Mouse (Mus musculus): Measurements from ENCODE around the gene Olfr9. TPM values are rescaled to one million over a fixed set of nuclear protein-coding genes. Genes with fewer than 3 reads are reported as not detected.
"Not testable (repeated sequence)": the region's sequence is repeated elsewhere in the genome, so short reads cannot be mapped to it uniquely, and the experiment has no call there.

The Olfr9 gene
- not detected in 2 replicates for polyA plus RNA-seq (2012)

DNA sequence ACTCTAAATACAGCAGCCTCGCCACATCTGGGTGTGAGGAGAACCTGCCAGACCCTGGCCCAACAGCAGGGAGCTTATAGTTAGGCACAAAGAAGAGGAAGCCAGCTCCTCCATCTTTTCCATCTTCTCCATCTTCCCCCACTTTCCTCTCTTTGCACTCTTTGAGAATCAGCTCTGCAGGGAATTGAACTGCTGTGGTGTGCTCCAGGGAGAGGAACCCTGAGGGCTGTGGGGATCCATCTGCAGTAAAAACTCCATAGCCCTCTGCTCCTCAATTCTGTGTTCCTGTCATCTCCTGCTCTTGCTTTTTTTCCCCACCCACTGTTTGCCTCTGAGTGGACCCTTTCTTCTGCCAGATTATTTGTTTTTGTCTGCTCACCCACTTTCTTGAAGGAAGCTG, at the start of gene Olfr9:
Olfr9 (plus strand) TSS at position 301 of the 400 bp plus-strand sequence.
- TF ChIP-seq GATA1 (IDR thresholded peaks at IDR 0.05; ENCODE audit: low read length): not testable (repeated sequence)

DNA sequence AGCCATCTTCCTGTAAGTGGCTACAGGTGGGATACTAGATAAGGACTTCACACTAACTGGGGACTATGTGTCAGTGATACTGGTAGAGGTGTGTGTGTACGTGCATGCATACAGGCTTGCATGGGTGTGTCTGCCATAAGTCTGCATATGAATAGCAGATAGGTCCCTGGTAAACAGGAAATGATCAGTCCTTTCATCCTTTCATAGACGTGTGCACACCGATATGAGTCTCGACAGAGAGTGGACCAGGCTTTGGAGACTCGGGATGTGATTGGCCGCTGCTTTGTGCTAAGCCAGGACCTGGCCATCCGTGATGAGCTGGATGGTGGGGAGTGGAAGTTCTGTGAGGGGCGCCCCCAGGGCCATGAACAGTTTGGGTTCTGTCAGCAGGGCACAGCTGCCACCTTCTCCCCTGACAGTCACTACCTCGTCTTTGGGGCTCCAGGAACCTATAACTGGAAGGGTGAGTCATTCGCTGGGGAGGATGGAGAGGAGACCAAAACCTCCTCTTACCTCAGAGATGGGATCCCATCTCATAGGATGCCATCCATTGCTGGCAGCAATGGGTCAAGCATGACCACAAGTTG, 48.7 kb upstream of the Olfr9 start:
- no peak for TF ChIP-seq GATA1 (IDR thresholded peaks at IDR 0.05; ENCODE audit: low read length)

DNA sequence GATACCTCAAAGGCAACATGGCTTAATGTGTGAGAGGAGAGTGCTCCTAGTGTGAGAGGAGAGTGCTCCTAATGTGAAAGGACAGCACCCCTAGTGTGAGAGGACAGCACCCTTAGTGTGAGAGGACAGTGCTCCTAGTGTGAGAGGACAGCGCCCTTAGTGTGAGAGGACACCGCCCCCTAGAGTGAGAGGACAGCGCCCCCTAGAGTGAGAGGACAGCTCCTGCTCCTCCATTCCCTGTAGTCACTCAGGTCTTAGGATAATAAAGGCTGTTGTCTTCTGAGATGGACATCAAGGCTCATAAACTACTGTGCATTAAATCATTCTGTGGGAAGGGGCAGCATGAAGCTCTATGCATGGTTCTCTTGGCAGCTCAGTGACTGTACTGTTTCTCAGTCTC, 43.6 kb upstream of the Olfr9 start:
- no peak for TF ChIP-seq GATA1 (IDR thresholded peaks at IDR 0.05; ENCODE audit: low read length)

DNA sequence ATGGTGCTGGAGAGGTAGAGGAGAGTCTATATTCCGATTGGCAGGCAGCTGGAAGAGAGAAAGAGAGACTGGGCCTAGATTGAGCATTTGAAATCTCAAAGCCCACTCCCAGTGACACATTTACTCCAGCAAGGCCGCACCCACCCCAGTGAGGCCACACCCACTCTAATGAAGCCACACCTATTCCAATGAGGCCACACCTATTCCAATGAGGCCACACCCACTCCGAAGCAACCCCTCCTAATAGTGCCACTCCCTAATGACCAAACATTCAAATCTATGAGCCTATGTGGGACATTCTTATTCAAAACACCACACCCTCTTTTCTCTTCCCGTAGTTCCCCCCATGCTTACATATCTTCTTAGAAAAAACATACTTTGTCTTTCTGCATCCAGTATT, 41.7 kb upstream of the Olfr9 start:
- no peak for TF ChIP-seq GATA1 (IDR thresholded peaks at IDR 0.05; ENCODE audit: low read length)

DNA sequence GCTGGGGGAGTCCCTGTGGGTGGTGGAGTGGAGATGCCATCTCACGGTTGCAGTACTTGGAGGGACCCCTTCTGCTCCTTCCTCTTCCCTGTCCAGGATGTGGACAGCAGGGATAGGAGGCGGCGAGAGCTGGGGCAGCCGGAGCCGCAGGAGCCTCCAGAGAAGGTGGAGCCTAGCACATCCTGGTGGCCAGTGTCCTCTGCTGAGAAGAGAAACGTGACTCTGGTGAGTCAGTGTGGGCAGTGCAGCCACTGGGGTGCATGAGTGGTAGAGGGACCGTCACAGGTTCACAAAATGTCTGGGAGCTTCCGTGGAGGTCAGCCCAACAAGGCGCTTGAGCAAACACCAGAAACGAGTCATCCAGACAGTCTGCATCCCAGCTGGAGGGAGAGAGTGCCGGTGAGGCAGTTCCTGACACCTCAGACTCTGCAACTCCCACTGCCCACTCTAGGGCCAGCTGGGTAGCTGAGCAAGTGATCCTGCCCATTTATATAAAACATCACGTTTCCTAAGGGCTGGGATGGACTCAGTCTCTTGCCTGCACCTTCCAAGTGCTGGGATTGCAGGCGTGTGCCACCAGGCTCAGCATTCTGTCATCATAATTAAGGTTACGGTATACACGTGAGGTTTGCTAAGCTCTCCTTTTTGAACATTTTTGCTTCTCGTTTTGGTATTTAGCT, 38.9 kb upstream of the Olfr9 start:
- TF ChIP-seq GATA1 (IDR thresholded peaks at IDR 0.05; ENCODE audit: low read length): no peak

DNA sequence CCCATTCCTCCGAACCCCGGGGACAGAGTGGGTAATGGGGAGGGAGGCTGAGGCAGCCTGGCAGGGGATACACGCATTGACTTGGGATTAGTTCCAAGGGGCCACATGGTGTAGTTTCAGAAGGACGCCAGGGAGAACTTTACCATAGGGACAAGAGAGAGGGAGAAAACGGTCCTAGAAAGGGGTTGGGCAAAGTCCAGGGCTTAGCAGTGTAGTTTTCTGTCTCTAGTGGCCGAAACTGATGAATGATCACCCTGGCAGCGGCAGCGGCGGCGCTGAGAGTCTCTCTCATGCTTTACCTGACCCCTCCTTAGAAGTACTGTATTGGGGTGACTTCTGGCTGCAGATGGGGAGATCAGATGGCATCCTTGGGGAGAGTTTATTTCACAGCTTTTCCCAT, 30.9 kb upstream of the Olfr9 start:
- no peak for TF ChIP-seq GATA1 (IDR thresholded peaks at IDR 0.05; ENCODE audit: low read length)

DNA sequence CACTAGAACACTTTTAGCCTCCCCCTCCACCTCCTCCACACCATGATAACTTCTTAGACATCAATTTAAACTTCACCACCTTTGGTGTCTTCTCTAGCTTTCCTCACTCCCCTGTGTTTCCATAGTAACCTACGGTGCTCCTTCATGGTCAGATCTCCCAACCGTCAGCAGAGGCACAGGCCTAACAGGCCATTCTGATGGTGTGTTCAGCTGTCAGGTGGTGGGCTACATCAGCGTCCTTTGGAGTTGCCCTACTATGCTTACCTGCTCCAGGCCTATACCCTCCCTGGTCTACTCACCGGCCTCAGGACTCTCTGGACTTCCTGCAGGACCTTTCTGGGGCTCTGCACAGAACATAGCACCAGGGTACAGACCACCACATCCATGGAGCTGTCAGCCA, 29.1 kb upstream of the Olfr9 start:
- TF ChIP-seq GATA1 (IDR thresholded peaks at IDR 0.05; ENCODE audit: low read length): no peak

DNA sequence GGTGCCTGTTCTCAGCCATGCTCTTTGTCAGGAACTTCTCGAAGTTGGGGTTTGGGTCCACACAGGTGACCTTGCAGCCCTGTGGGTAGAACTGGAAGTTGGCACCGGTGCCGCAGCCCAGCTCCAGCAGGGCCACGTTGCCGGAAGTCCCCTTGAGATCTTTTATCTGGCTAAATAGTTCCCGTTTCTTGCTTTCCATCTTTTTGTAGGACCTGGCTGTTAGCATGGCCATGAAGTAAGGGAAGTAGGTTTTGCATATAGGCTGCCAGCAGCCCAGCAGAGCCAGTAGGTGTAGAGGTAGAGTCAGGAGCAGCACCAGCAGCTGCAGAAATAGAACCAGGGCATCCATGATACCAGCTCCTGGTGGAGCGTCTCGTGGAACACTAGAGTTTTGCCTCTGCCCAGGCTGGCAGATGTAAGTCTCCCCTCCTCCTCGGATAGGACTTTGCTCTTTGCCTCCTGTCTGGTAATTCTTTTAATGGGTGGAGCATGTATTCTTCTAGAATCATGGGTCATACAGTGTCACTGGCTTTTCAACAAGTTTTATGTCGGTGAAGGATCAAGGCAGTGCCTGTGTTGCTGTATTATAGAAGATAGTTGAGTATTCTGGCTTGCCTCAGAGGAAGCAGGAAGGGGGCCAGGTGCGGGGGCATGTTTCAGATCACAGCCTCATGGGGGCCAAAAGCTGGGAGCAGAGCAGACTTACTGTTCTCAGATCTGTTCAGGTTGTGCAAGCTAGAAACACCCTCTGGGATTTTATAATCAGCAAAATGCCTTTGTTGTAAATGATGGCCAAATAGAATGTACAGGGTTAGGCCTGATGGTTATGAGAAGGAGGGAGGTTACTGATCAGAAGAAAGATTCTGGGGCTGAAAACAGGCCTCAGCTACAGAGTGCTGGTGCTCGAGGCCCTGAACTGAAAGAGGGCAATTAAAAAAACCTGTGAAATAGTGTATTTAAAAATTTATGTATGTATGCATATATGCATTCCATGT, 28.3 kb upstream of the Olfr9 start, which contains the start of gene Mettl7b:
Mettl7b (minus strand) TSS at position 399 of the 995 bp plus-strand sequence.
- TF ChIP-seq GATA1 (IDR thresholded peaks at IDR 0.05; ENCODE audit: low read length): no peak

DNA sequence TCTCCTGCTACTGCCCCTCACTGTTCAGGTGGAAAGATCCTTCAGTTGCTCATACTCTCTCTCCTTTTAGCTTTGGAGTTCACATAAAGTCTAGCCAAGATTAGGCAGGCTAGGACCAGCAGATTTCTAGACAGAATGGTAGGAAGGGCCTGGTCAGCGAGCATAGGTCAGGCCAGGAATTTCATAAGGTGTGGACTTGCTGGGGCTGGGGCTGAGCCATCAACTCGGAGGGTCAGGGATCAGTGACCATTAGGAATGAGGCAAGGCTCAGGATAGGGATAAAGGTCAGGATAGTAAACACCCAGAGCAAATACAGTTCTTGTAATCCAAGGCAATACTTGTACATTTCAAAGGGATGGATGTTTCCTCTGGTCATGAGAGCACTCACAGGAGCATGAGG, 24.3 kb upstream of the Olfr9 start:
- TF ChIP-seq GATA1 (IDR thresholded peaks at IDR 0.05; ENCODE audit: low read length): no peak

DNA sequence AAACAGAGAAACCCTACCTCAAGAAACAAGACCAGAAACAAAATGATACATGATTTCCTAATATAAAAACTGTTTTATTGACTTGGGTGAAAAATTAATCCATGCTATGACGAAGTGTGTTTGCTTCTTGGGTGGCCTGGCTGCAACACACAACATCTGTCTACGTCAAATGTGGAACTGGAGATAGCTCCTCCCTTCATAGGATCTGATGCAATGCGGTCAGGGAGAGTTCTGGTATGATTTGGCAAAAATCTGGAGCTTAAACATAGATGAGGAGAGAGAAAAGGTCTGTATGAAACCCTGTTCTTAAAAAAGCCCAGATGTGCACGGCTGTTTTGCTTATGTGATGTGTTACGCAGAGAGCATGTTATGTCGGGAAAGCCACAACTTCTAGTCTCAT, 23.4 kb upstream of the Olfr9 start:
- no peak for TF ChIP-seq GATA1 (IDR thresholded peaks at IDR 0.05; ENCODE audit: low read length)

DNA sequence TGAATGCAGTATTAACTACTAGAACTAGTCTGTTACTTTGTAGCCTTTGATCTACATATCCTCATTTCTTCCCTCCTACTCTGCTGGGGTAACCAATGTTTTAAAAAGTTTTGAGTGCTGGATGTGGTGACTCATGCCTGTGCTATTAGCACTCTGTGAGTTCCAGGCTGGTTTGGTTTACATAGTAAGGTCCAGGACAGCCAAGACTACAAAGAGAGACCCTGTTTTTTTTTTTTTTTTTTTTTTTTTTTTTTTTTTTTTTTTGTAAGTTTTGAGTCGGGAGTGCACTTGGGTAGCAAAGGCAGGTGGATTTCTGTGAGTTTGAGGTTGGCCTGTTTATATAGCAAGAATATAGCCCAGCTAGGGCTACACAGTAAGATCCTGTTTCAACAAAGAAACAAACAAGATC, 20.9 kb upstream of the Olfr9 start:
- no peak for TF ChIP-seq GATA1 (IDR thresholded peaks at IDR 0.05; ENCODE audit: low read length)

DNA sequence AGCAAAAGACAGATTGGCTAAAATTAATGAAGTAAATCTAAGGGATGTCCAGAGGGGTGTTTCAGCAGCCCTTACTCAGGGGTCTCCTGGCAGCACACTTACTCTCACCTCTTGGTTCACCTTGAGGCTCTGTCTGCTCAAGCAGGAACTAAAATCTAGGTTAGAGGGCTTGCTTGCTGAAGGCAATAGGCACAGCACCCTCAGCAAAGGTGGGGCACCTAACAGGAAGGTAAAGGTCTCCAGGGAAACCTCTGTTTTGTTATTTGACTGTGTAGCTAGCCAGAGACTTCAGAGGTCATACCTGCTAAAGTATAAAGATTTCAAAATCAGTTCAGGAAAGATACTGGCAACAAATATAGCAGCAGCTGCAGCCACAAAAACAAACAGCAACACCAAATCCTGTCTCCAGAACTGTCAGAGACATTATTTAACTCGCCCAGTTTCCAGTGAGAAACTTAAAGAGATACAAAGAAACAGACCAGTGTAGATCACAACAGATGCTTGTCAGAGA, 18.4 kb upstream of the Olfr9 start:
- TF ChIP-seq GATA1 (IDR thresholded peaks at IDR 0.05; ENCODE audit: low read length): no peak

DNA sequence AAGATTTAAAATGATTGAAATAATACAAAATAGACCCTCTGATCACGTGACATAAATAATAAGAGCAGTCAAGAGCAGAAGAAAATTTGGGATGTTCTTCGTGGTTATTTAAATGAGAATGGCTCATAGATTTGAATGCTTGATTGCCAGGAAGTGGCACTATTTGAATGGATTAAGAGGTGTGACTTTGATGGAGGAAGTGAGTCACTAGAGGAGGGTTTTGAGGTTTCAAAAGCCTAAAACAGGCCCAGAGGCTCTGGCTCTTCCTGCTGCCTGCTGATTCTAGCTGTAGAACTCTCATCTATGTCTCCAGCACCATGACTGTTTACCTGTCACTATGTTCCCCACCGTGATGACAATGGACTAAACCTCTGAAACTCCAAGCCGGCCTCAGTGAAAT, 16.4 kb upstream of the Olfr9 start:
- TF ChIP-seq GATA1 (IDR thresholded peaks at IDR 0.05; ENCODE audit: low read length): no peak

DNA sequence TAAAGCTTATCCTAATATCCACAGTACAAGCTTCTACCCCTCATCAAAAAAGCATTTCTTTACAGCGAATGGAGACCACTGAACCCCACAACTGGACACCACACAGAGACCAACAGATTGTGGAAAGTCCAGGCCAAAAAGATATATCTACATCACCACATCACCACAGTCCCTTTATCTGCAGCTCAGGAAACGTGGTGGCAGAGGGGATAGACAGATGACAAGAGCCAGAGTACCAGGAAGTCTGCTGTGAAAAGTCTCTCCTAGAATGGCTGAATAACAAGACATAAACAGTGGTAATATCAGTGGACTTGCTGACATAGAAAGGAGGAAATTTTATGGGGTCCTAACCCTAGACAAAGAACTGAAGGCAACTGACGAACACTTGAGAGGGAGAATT, 12.8 kb upstream of the Olfr9 start:
- TF ChIP-seq GATA1 (IDR thresholded peaks at IDR 0.05; ENCODE audit: low read length): no peak

DNA sequence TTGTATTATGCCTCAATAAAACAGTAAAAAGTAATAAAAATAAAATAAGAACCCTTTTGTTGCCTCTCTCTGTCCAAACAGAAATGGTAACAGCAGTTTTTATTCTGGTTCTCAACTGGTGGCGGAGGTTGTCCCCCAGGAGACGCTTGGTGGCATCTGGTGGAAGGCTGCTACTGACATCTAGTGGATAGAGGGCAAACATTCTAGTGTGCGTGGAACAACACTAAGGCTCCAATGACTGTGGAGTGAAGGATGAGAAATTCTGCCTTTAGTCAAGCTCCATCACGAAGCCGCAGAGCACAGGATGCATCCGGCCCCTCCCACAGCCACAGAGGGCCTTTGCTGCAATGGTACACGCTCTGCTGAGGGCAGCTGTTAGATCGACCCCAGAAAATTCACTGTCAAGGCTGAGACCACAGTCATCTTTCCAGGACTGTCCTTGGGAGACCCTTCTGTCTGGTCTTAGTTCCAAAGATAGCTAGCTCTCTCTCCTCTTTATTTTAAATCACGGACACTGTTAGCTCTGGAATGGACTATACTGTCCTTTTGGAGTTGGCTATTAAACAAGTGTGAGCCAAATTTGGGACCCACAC, 11.6 kb upstream of the Olfr9 start:
- no peak for TF ChIP-seq GATA1 (IDR thresholded peaks at IDR 0.05; ENCODE audit: low read length)

All from G1E-ER4 (cell line).